21 mouse cellular contexts compared by ENCODE assay signal in the genomic region with DNA sequence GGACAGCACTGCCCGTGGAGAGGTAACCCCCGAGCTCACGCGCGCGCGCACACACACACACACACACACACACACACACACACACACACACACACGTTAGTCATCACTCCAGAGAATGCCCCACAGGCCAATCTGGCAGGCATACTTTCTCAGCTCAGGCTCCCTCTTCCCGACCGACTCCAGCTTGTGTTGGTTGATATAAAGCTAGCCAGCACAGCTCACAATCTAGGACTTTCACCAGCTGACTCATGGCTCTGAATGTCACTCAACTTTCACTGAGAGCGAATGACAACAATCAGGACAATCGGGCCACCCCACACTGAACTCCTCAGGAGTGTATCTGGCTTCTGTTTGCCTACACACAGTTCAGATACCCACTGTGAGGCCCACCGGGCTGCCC. TPM values are rescaled to one million over a fixed set of nuclear protein-coding genes. Genes with fewer than 3 reads are reported as not detected.
DNase-seq lines count a peak whose midpoint lies in the region; ATAC-seq and TF ChIP-seq lines count a peak whose summit lies in the region.
"Had no signal": no experiment of that assay in that cellular context is flagged by ENCODE, and none has a peak within 500 bp of the region (broad histone marks: within the 10 kb centered on the region; RNA-seq: fewer than 3 reads in every experiment).

No protein-coding gene starts in this region.

- H3K36me3 ChIP-seq in heart, embryonic 15.5 days: peaks cover 5% of the 10 kb centered on the region; the same call in 1 of the 2 replicates
- H3K36me3 ChIP-seq in forebrain, embryonic 15.5 days: no peaks in the 10 kb centered on the region
- H3K36me3 ChIP-seq: hindbrain, embryonic 12.5 days had no signal

- H3K9me3 ChIP-seq in heart, embryonic 15.5 days (replicated peaks): no peaks in the 10 kb centered on the region
- H3K9me3 ChIP-seq in forebrain, embryonic 15.5 days: no peaks in the 10 kb centered on the region
- H3K9me3 ChIP-seq: forebrain, embryonic 10.5 days; hindbrain, embryonic 12.5 days; neural tube, embryonic 13.5 days had no signal

- peak overlapping the region; percentile 8; the same call in 1 of the 2 replicates for H3K4me3 ChIP-seq in layer of hippocampus, adult 2 months
- H3K4me3 ChIP-seq in heart, embryonic 15.5 days: no peak overlapping the region
- no peak overlapping the region for H3K4me3 ChIP-seq in forebrain, embryonic 15.5 days
- H3K4me3 ChIP-seq: forebrain, embryonic 10.5 days; hindbrain, embryonic 12.5 days; neural tube, embryonic 13.5 days had no signal

- peaks cover 30% of the 10 kb centered on the region for H3K4me1 ChIP-seq in heart, embryonic 15.5 days (replicated peaks)
- peaks cover 35% of the 10 kb centered on the region for H3K4me1 ChIP-seq in forebrain, embryonic 15.5 days

- WGBS in heart, embryonic 15.5 days: 47% methylated on average over 13 of the region's 13 CpGs
- 81% methylated on average over 13 of the region's 13 CpGs for WGBS in forebrain, embryonic 15.5 days

- intact Hi-C loops in left cerebral cortex, postnatal 4 days (cut with DNase I): no loop called here

- H3K27me3 ChIP-seq in heart, embryonic 15.5 days: no peaks in the 10 kb centered on the region
- no peaks in the 10 kb centered on the region for H3K27me3 ChIP-seq in forebrain, embryonic 15.5 days
- H3K27me3 ChIP-seq: neural tube, embryonic 13.5 days had no signal

- peak overlapping the region; percentile 35 for H3K4me2 ChIP-seq in heart, embryonic 15.5 days
- no peak overlapping the region for H3K4me2 ChIP-seq in forebrain, embryonic 15.5 days (replicated peaks)
- H3K4me2 ChIP-seq: hindbrain, embryonic 12.5 days; lung, embryonic 14.5 days; midbrain, embryonic 11.5 days; neural tube, embryonic 13.5 days had no signal

- H3K9ac ChIP-seq in heart, embryonic 15.5 days: no peak overlapping the region
- no peak overlapping the region for H3K9ac ChIP-seq in forebrain, embryonic 15.5 days (replicated peaks)
- H3K9ac ChIP-seq: hindbrain, embryonic 12.5 days; lung, embryonic 14.5 days; neural tube, embryonic 13.5 days had no signal

- DNase-seq in adrenal gland, postnatal 36 days: peak; percentile 10 to 18
- no peak for DNase-seq in adrenal gland, postnatal 4 days (ENCODE audit: low spot score in 2 of 2)
- no peak for DNase-seq in layer of hippocampus, adult 2 months (ENCODE audit: low spot score in 2 of 2)
- no peak for DNase-seq in layer of hippocampus, adult 18-20 months (ENCODE audit: low spot score in 2 of 2)
- DNase-seq in left cerebral cortex, postnatal 4 days: no peak
- no peak for DNase-seq in ovary, postnatal 10 days (ENCODE audit: low spot score)
- DNase-seq: adrenal gland, postnatal 10 days; gastrocnemius, postnatal 10 days; kidney, adult 9 months; kidney, postnatal 4 days; lung, embryonic 14.5 days; lung, postnatal 4 days; right cerebral cortex, postnatal 14 days; thymus, postnatal 36 days had no signal

- no peak for TF ChIP-seq CTCF in layer of hippocampus, adult 2 months (conservative IDR thresholded peaks at IDR 0.05)

- ATAC-seq in heart, embryonic 15.5 days (replicated peaks; ENCODE audit: insufficient number of reproducible peaks, insufficient read depth, low FRiP score, low read depth): peak; percentile 41; the same call in 1 of the 2 replicates
- ATAC-seq in forebrain, embryonic 15.5 days (replicated peaks): no peak
- ATAC-seq: inflammation-experienced regulatory T-cells, adult 6 months had no signal

- H3K27ac ChIP-seq in layer of hippocampus, adult 2 months: peak overlapping the region; percentile 14; the same call in 1 of the 2 replicates
- H3K27ac ChIP-seq in heart, embryonic 15.5 days: peak overlapping the region; percentile 46; the same call in 1 of the 2 replicates
- no peak overlapping the region for H3K27ac ChIP-seq in forebrain, embryonic 15.5 days (replicated peaks)
- H3K27ac ChIP-seq: forebrain, embryonic 10.5 days; hindbrain, embryonic 12.5 days; neural tube, embryonic 13.5 days had no signal

RNA-seq across cellular contexts. Expression of gene Ogfrl1, which starts 20.0 kb away (rescaled TPM):
- total RNA-seq in adrenal gland, postnatal 36 days (2021): 1 to 10 TPM; 6.4 to 8.1 TPM
- total RNA-seq in adrenal gland, postnatal 4 days (2021): 10 to 100 TPM; 11.9 to 12.4 TPM
- 100 to 1,000 TPM; 135 to 145 TPM for total RNA-seq in layer of hippocampus, adult 2 months (2021)
- total RNA-seq in layer of hippocampus, adult 18-20 months (2021): 100 to 1,000 TPM; 126 to 133 TPM
- polyA plus RNA-seq in heart, embryonic 15.5 days (2015; fragmentation: Nextera tagmentation; extraction: Ambion mirVana): 9.1 and 9.2 TPM in 2 replicates
- total RNA-seq in left cerebral cortex, postnatal 4 days (2021): 10 to 100 TPM; 23.0 to 25.8 TPM
- polyA plus RNA-seq in forebrain, embryonic 15.5 days (2015; fragmentation: Nextera tagmentation; extraction: Ambion mirVana): 15.1 and 17.1 TPM in 2 replicates

Comparison
In these comparisons a context has a peak if more than half of its experiments do, and no peak if none do; other contexts are left out.
1. DNase-seq: peak in adrenal gland, postnatal 36 days (2 of 2); none in adrenal gland, postnatal 4 days (0 of 2), layer of hippocampus, adult 2 months (0 of 2), layer of hippocampus, adult 18-20 months (0 of 2), left cerebral cortex, postnatal 4 days (single experiment) and ovary, postnatal 10 days (single experiment).
2. RNA of gene Ogfrl1, which starts 20.0 kb away (total RNA-seq): 135 to 145 TPM in layer of hippocampus, adult 2 months and 126 to 133 TPM in layer of hippocampus, adult 18-20 months; 23.0 to 25.8 TPM in left cerebral cortex, postnatal 4 days, 11.9 to 12.4 TPM in adrenal gland, postnatal 4 days and 6.4 to 8.1 TPM in adrenal gland, postnatal 36 days; every median in the first group is over 4 times any median in the second.